Mouse (Mus musculus) lung, postnatal 25 days (tissue): ENCODE data around the gene Tent4b.
"Not testable (repeated sequence)": the region's sequence is repeated elsewhere in the genome, so short reads cannot be mapped to it uniquely, and the experiment has no call there.

Source experiments
- DNase-seq: peaks from one replicate; pipeline ENCODE4 v3.0.0; 2022; ENCODE audit warnings: low spot score

Gene Tent4b

GRCm38 (mm10) chr8:88198945-88199571 lies at the start of gene Tent4b:
Gene Tent4b, plus strand, starts transcription at chr8:88199213.
- peak; percentile 93 for DNase-seq

- no peak for DNase-seq
Measured at GRCm38 (mm10) chr8:88150910-88151371, 48.1 kb upstream of the Tent4b start.

GRCm38 (mm10) chr8:88160237-88160995 lies 38.6 kb upstream of the Tent4b start:
- no peak for DNase-seq

DNA sequence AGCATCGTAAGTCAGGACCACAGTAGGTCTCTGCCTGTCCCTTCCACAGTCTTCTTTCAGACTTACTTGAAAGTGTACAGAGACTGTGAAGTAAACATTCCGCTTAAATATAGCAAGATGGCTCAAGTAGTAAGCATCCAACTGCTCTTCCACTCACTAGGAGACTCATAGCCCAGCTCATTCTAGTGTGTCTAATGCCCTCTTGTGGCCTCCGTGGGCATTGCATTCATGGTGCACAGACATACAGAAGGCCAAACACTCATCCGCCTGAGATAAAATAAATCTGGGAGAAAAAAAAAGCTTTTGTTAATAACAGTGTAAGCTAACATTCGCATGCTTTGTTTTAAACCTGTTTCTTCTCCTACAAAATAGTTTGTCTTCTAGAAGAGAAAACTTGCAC lies 37.6 kb upstream of the Tent4b start:
- peak; percentile 64 for DNase-seq

- peak; percentile 14 for DNase-seq
Measured at GRCm38 (mm10) chr8:88175264-88175663, 23.7 kb upstream of the Tent4b start.

DNA sequence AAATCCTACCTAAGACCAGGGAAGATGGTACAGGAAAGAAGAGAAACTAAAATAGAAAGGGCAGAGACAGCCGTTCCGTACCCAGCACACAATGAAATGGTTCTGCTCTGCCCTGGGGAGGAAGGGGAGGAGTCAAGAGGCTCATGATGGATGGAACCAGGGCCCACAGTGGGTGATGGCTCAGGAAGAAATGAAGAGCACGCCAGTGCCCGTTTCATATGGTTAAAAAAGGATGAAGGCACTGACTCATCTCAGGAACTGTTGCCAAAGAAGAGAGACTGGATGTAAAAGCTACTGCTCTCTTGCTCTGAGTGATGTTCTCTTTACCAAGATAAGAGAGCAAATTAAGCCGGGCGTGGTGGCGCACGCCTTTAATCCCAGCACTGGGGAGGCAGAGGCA lies 21.7 kb upstream of the Tent4b start:
- no peak for DNase-seq

DNA sequence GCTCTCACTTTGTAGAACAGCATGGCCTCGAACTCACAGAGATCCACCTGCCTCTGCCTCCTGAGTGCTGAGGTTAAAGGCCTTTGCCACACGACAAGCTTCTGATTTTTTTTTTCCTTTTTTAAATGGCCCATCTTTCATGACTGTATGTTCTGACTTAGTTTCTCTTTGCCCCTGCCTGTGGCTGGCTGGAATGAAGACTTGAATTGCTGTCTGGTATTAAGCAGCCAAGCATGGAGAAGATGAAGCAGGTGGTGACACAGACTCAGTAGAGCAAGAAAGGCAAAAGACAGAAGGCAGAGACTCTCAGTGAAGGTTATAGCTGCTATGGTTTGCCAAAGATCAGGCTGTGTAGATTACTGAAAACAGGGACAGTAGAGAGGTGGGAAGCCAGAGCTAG lies 15.9 kb upstream of the Tent4b start:
- no peak for DNase-seq

- DNase-seq: no peak
Measured at GRCm38 (mm10) chr8:88184914-88185313, 14.1 kb upstream of the Tent4b start.

DNA sequence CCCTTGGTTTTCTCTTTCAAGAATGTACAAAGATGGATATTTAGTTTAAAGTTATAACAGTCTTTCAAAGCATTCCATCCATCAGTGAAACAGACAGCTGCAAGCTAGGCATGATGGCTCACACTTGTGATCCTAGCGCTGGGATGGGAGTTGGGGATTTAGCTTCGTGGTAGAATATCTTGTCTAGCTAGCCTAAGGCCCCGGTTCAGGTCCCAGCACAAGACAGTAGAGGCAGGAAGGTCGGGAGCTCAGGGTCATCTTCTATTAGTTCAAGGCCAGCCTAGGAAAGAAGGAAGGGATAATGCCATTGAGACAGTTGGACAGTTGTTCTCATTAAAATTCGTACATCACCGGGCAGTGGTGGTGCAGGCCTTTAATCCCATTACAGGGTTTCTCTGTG lies 13.3 kb upstream of the Tent4b start:
- no peak for DNase-seq

DNA sequence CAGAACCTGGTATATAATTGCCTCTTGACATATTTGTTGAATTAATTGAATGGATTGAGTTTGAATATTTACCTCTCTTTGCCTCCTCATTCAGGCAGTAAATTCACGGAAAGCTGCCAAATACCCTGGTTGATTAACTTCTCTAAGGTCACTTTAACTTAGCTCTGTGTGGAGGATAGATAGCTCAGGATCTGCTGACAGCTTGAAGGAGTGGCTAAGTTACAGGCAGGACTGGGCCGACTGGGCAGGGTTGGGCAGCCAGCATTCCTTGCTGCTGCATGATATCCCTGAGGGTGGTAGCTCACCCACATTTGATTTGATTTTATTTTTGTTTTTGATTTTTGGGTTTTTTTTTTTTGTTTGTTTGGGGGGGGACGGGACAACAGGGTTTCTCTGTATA lies 1.7 kb upstream of the Tent4b start:
- no peak for DNase-seq

- peak; percentile 24 for DNase-seq
Measured at GRCm38 (mm10) chr8:88198551-88198944, 465 bp upstream of the Tent4b start.

GRCm38 (mm10) chr8:88199700-88200601 lies 938 bp downstream of the Tent4b start:
- DNase-seq: peak; percentile 31

- no peak for DNase-seq
Measured at GRCm38 (mm10) chr8:88200724-88201495, 1.9 kb downstream of the Tent4b start.

DNA sequence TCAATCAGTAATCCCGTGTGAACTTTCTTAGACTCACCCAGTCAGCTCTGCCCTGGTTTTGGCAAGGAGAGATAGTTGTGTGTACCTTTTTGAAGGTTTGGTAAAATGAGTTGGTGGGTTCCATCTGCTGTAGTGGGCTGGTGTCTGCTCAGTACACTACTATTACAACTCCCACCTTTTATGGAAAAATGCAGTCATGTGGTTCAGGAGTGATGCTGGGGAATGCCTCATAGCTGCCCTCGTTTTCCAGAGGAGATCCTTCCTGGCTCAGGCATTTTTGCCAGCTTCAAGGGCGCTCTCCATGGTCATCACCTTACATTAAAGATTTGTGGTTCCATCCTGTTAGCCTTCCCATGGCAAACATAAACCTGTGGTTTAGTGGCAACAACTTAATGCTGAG lies 2.6 kb downstream of the Tent4b start:
- no peak for DNase-seq

GRCm38 (mm10) chr8:88206016-88206415 lies 7.0 kb downstream of the Tent4b start:
- no peak for DNase-seq

DNA sequence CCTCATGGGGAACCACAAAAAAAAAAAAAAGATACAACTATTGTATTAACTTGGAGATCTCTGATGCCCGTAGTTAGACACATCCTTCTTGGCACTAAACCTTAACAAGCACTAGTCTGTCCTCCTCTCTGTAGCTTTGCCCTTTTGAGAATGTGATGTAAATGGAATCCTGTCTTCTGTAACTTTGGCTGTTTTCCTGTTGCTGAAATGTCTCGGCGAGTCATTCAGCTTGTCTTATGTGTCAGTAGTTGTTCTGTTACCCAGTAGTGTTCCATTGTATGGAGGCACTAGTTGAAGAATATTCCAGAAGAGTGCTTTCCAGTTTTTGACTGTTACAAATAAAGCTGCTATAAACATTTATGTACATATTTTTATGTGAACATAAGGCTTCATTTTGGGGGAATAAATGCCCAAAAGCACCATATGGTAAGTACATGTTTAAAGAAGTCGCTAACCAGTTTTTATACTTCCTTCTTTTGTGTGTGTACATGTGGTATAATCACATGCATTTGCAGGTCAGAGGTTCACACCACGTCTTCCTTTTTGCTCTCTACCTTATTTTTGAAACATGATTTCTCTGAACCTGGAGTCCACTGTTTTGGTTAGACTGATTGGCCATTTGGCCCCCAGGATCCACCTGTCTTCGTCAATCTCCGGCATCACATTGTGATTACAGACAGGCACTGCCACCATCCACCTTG lies 8.3 kb downstream of the Tent4b start:
- DNase-seq: no peak

DNA sequence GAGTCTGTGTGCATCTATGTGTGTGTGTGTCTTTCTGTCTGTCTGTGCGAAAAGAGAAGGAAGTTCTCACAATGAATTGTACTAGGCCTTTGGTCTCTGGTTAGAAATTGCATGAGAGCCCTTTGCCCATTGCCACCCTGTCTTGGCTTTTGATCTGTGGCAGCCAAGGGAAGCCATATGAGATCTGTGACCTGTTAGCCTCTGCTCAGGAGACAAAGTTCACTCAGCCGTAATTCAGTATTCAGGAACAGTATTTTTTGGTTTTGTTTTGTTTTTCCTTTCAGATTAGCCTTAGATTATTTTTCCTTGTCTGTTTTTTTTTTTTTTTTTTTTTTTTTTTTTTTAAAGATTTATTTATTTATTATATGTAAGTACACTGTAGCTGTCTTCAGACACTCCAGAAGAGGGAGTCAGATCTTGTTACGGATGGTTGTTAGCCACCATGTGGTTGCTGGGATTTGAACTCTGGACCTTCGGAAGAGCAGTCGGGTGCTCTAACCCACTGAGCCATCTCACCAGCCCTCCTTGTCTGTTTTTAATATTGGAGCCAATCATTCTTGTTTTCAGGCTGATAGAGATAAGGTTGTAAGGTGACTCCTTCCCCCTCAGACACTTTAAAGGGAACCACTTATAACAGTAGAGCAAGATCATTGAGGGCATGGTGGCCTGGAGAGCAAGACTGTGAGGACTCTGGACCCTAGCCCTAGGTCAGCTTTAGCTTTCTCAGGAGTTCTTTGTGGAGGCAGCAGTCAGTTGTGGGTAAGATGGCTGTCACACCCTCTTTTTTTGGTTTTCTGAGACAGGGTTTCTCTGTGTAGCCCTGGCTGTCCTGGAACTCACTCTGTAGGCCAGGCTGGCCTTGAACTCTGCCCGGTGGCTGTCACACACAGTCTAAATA lies 11.2 kb downstream of the Tent4b start:
- not testable (repeated sequence) for DNase-seq

DNA sequence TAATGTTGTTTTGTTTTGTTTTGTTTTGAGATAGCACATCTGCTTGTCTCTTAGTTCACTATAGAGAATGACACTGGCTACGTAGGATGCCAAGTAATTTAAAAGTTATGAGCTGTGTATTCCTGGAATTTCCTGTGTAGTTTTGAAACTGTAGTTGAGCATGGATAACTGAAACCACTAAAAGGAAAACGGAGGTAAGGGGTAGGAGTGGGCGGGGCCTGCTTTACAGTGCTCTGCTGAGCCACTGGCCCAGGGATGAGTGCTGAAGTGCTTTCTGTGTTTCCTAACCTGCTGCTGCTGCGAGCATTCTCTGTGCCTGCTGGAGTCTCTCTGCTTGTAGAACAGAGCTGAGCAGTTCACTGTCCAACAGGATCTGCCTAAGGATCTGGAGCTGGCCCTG lies 22.3 kb downstream of the Tent4b start:
- no peak for DNase-seq

GRCm38 (mm10) chr8:88225358-88225757 lies 26.3 kb downstream of the Tent4b start:
- no peak for DNase-seq

GRCm38 (mm10) chr8:88227851-88228250 lies 28.8 kb downstream of the Tent4b start:
- no peak for DNase-seq
